Mouse (Mus musculus): Measurements from ENCODE around the gene A4gnt. TPM values are rescaled to one million over a fixed set of nuclear protein-coding genes. Genes with fewer than 3 reads are reported as not detected.

A4gnt gene
- polyA plus RNA-seq, 1 experiment: 1.1 TPM

- H3K27ac ChIP-seq (ENCODE audit: insufficient read depth, low read depth, low read length): no peak overlapping the region
- TF ChIP-seq CTCF (IDR thresholded peaks at IDR 0.05; ENCODE audit: extremely low read depth, insufficient read length, insufficient replicate concordance, low read depth, low read length) (no peak), POLR2A (IDR thresholded peaks at IDR 0.05; ENCODE audit: low read depth, low read length) (no peak)
These were observed 49.4 kb downstream of the A4gnt start for GRCm38 (mm10) chr9:99661606-99662166.

GRCm38 (mm10) chr9:99662406-99662805, 50.1 kb downstream of the A4gnt start:
- WGBS: 19% methylated on average over 7 of the region's 7 CpGs
- no peaks in the 10 kb centered on the region for H3K27me3 ChIP-seq (ENCODE audit: control insufficient read depth, insufficient read depth, low read length)
- no peak overlapping the region for H3K4me3 ChIP-seq (ENCODE audit: low read depth, low read length)
- H3K4me1 ChIP-seq (ENCODE audit: control insufficient read depth, insufficient read depth, insufficient read length, low read length): no peaks in the 10 kb centered on the region
- H3K27ac ChIP-seq (ENCODE audit: insufficient read depth, low read depth, low read length): no peak overlapping the region
- TF ChIP-seq CTCF (IDR thresholded peaks at IDR 0.05; ENCODE audit: extremely low read depth, insufficient read length, insufficient replicate concordance, low read depth, low read length) (peak; percentile 94; the same call in 1 of the 2 replicates), POLR2A (IDR thresholded peaks at IDR 0.05; ENCODE audit: low read depth, low read length) (no peak)
- no peaks in the 10 kb centered on the region for H3K36me3 ChIP-seq (ENCODE audit: control insufficient read depth, insufficient read depth, low read length)

More at GRCm38 (mm10) chr9:99661606-99662166, 49.4 kb downstream of the A4gnt start:
- 43% methylated on average over 16 of the region's 16 CpGs for WGBS
- Histone ChIP-seq H3K4me3 (ENCODE audit: low read depth, low read length) (peak overlapping the region; percentile 33), H3K4me1 (ENCODE audit: control insufficient read depth, insufficient read depth, insufficient read length, low read length) (no peaks in the 10 kb centered on the region), H3K36me3 (ENCODE audit: control insufficient read depth, insufficient read depth, low read length) (no peaks in the 10 kb centered on the region), H3K27me3 (ENCODE audit: control insufficient read depth, insufficient read depth, low read length) (no peaks in the 10 kb centered on the region)

GRCm38 (mm10) chr9:99662887-99663286, 50.6 kb downstream of the A4gnt start:
- no peak for TF ChIP-seq CTCF (IDR thresholded peaks at IDR 0.05; ENCODE audit: extremely low read depth, insufficient read length, insufficient replicate concordance, low read depth, low read length)
- TF ChIP-seq POLR2A (IDR thresholded peaks at IDR 0.05; ENCODE audit: low read depth, low read length): no peak
- H3K4me1 ChIP-seq (ENCODE audit: control insufficient read depth, insufficient read depth, insufficient read length, low read length): no peaks in the 10 kb centered on the region
- no peak overlapping the region for H3K4me3 ChIP-seq (ENCODE audit: low read depth, low read length)
- no peaks in the 10 kb centered on the region for H3K36me3 ChIP-seq (ENCODE audit: control insufficient read depth, insufficient read depth, low read length)
- no peaks in the 10 kb centered on the region for H3K27me3 ChIP-seq (ENCODE audit: control insufficient read depth, insufficient read depth, low read length)
- 81% methylated on average over 10 of the region's 10 CpGs for whole genome bisulfite sequencing
- no peak overlapping the region for H3K27ac ChIP-seq (ENCODE audit: insufficient read depth, low read depth, low read length)

GRCm38 (mm10) chr9:99667596-99667995, 55.3 kb downstream of the A4gnt start:
- Histone ChIP-seq H3K27ac (ENCODE audit: insufficient read depth, low read depth, low read length) (no peak overlapping the region), H3K4me3 (ENCODE audit: low read depth, low read length) (no peak overlapping the region), H3K27me3 (ENCODE audit: control insufficient read depth, insufficient read depth, low read length) (no peaks in the 10 kb centered on the region), H3K4me1 (ENCODE audit: control insufficient read depth, insufficient read depth, insufficient read length, low read length) (no peaks in the 10 kb centered on the region), H3K36me3 (ENCODE audit: control insufficient read depth, insufficient read depth, low read length) (no peaks in the 10 kb centered on the region)
- no peak for TF ChIP-seq CTCF (IDR thresholded peaks at IDR 0.05; ENCODE audit: extremely low read depth, insufficient read length, insufficient replicate concordance, low read depth, low read length)
- no peak for TF ChIP-seq POLR2A (IDR thresholded peaks at IDR 0.05; ENCODE audit: low read depth, low read length)
- 71% methylated on average over 8 of the region's 8 CpGs for WGBS

- H3K4me1 ChIP-seq (ENCODE audit: control insufficient read depth, insufficient read depth, insufficient read length, low read length): no peaks in the 10 kb centered on the region
- no peak overlapping the region for H3K27ac ChIP-seq (ENCODE audit: insufficient read depth, low read depth, low read length)
- TF ChIP-seq CTCF (IDR thresholded peaks at IDR 0.05; ENCODE audit: extremely low read depth, insufficient read length, insufficient replicate concordance, low read depth, low read length): no peak
- TF ChIP-seq POLR2A (IDR thresholded peaks at IDR 0.05; ENCODE audit: low read depth, low read length): no peak
- H3K27me3 ChIP-seq (ENCODE audit: control insufficient read depth, insufficient read depth, low read length): no peaks in the 10 kb centered on the region
- H3K4me3 ChIP-seq (ENCODE audit: low read depth, low read length): no peak overlapping the region
- WGBS: 24% methylated on average over 2 of the region's 2 CpGs
- no peaks in the 10 kb centered on the region for H3K36me3 ChIP-seq (ENCODE audit: control insufficient read depth, insufficient read depth, low read length)
These were observed 59.3 kb downstream of the A4gnt start for GRCm38 (mm10) chr9:99671603-99672002.

Other genes with a start within 250 kb of the A4gnt start
- 2.6 TPM in 2 replicates for gene Mras, start 175.1 kb upstream of the A4gnt start, polyA plus RNA-seq (2012; rRNA removed)
- 0.19 and 0.43 TPM in 2 replicates for gene Nme9, start 161.0 kb upstream of the A4gnt start, polyA plus RNA-seq (2012; rRNA removed)
- gene Armc8, start 43.6 kb upstream of the A4gnt start, polyA plus RNA-seq (2012; rRNA removed): 5.9 and 9.5 TPM in 2 replicates
- gene Dbr1, start 36.7 kb upstream of the A4gnt start, polyA plus RNA-seq (2012; rRNA removed): 4.3 and 11.9 TPM in 2 replicates
- 1.2 and 1.4 TPM in 2 replicates for gene Dzip1l, start 17.0 kb downstream of the A4gnt start, polyA plus RNA-seq (2012; rRNA removed)
- 0.29 and 133 TPM in 2 replicates for gene Cldn18, start 104.8 kb downstream of the A4gnt start, polyA plus RNA-seq (2012; rRNA removed)